Mouse (Mus musculus) neural tube, embryonic 13.5 days (tissue): Measurements from ENCODE around the gene Defb26. TPM values are rescaled to one million over a fixed set of nuclear protein-coding genes. Genes with fewer than 3 reads are reported as not detected.

Source experiments
- ATAC-seq: fragments of 200-750 bp; cut with Nextera tagmentation; 2 replicates; pipeline ENCODE4 v1.8.0; 2017; ENCODE audit warnings: low read depth, mild to moderate bottlenecking, moderate TSS enrichment, moderate library complexity
- H3K27ac ChIP-seq: fragments of 300-500 bp; sonication (generic); replicated peaks from 2 replicates; pipeline ENCODE4 v1.5.1; 2015; ENCODE audit warnings: moderate library complexity, mild to moderate bottlenecking, inconsistent platforms
- H3K27me3 ChIP-seq: fragments of 300-500 bp; sonication (generic); 2 replicates; pipeline ENCODE4 v1.6.1; 2015; ENCODE audit warnings: mild to moderate bottlenecking, inconsistent platforms
- H3K36me3 ChIP-seq: fragments of 300-500 bp; sonication (generic); 2 replicates; pipeline ENCODE4 v1.6.1; 2015; ENCODE audit warnings: mild to moderate bottlenecking, inconsistent platforms
- H3K4me1 ChIP-seq: fragments of 300-500 bp; sonication (generic); replicated peaks from 2 replicates; pipeline ENCODE4 v1.6.1; 2015; ENCODE audit warnings: inconsistent platforms
- H3K4me2 ChIP-seq: fragments of 300-500 bp; sonication (generic); 2 replicates; pipeline ENCODE4 v1.6.1; 2015; ENCODE audit warnings: inconsistent platforms, mild to moderate bottlenecking, moderate library complexity
- H3K4me3 ChIP-seq: fragments of 300-500 bp; sonication (generic); 2 replicates; pipeline ENCODE4 v1.5.1; 2015; ENCODE audit warnings: mild to moderate bottlenecking, inconsistent platforms
- H3K9ac ChIP-seq: fragments of 300-500 bp; sonication (generic); 2 replicates; pipeline ENCODE4 v1.6.1; 2015; ENCODE audit warnings: moderate library complexity, mild to moderate bottlenecking, inconsistent platforms
- H3K9me3 ChIP-seq: fragments of 300-500 bp; sonication (generic); 2 replicates; pipeline ENCODE4 v1.6.1; 2016; ENCODE audit warnings: inconsistent platforms
- WGBS: fragments of 180-500 bp; shearing (Covaris S2); methylation state at CpG from one replicate; pipeline ENCODE4 v1.1.7; 2015; 5-methylcytosine and 5-hydroxymethylcytosine counted together
- polyA plus RNA-seq: library from polyadenylated mRNA; unstranded; fragments of >200 nt; fragmentation: Nextera tagmentation; extraction: Ambion mirVana; gene quantifications from 2 replicates; pipeline ENCODE4 v1.2.1, GENCODE M21; 2015

Defb26 gene
- polyA plus RNA-seq, 1 experiment from 2014 or later: not detected

DNA sequence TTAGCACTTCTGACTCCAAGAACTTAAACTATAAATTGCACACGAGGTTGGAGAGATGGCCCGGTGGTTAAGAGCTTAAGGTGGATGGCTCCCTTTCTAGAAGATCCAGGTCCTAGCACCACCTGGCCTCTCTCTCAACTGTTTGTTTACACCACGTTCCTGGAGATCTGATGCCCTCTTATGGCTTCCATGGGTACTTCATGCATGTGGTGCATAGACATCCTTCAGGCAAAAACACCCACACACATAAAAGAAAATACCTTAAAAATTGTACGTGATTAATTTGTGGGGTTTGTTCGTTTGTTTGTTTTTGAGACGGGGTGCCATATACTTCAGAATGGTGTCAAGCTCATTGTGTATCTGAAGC lies 10.6 kb downstream of the Defb26 start:
- no peaks in the 10 kb centered on the region for H3K36me3 ChIP-seq
- no peaks in the 10 kb centered on the region for H3K27me3 ChIP-seq
- ATAC-seq: no peak
- H3K9me3 ChIP-seq: no peaks in the 10 kb centered on the region
- H3K4me1 ChIP-seq: no peaks in the 10 kb centered on the region
- no peak overlapping the region for H3K4me3 ChIP-seq
- H3K4me2 ChIP-seq: no peak overlapping the region
- 81% methylated on average over 6 of the region's 6 CpGs for WGBS
- no peak overlapping the region for H3K9ac ChIP-seq
- H3K27ac ChIP-seq: no peak overlapping the region

DNA sequence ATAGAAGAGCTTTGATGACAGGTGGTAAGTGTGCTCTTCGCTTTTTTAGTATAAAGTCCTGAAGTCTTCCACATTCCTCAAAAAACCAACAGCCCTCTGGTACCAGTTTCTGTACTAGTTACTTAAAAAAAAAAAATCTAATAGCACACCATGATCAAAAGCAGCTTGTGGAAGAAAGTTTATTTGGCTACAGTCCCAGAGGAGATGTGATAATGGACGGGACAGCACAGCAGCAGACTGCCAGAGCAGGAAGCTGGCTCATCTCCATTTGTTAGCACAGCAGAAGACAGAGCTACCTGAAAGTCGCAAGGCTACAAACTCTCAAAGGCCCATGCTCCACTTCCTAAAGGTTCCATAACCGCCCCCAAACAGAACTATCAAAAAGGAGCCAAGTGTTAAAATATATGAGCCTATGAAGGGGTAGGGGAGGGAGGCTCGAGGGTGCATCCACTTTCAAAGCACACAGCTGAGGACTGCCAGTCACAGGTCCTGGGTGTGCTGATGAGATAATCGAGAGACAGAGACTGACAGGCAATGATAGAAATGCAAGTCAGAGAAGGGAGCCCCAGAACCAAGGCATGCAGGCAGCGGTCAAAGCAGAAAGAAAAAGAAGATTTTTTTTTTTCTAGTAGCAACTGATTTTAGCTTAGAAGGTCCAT lies 11.2 kb downstream of the Defb26 start:
- H3K9me3 ChIP-seq: no peaks in the 10 kb centered on the region
- no peaks in the 10 kb centered on the region for H3K4me1 ChIP-seq
- H3K27me3 ChIP-seq: no peaks in the 10 kb centered on the region
- no peak for ATAC-seq
- no peak overlapping the region for H3K27ac ChIP-seq
- no peak overlapping the region for H3K4me2 ChIP-seq
- H3K36me3 ChIP-seq: no peaks in the 10 kb centered on the region
- 79% methylated on average over 7 of the region's 7 CpGs for WGBS
- H3K9ac ChIP-seq: no peak overlapping the region
- no peak overlapping the region for H3K4me3 ChIP-seq

DNA sequence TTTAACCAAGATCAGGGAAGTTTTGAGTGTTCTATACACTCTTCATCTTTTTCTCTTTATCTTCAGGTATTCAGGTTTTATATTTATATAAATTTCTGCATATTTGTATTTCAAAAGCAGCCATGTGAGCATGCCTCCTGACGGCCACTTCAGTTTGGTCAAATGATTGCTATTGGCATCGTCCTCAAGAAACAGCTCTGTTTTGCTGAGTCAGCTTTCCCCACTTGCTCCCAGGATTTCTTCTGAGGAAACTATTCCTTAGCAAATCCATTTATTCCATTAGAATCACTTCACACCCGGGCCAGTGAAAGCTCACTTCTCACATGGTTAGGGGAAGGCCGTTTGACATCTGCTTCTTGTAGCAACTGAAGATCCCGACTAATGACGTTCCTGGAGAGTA lies 13.5 kb downstream of the Defb26 start:
- H3K27ac ChIP-seq: no peak overlapping the region
- H3K36me3 ChIP-seq: no peaks in the 10 kb centered on the region
- no peaks in the 10 kb centered on the region for H3K9me3 ChIP-seq
- no peak overlapping the region for H3K4me2 ChIP-seq
- H3K9ac ChIP-seq: no peak overlapping the region
- H3K27me3 ChIP-seq: no peaks in the 10 kb centered on the region
- 84% methylated on average over 6 of the region's 6 CpGs for WGBS
- no peaks in the 10 kb centered on the region for H3K4me1 ChIP-seq
- H3K4me3 ChIP-seq: no peak overlapping the region
- no peak for ATAC-seq

DNA sequence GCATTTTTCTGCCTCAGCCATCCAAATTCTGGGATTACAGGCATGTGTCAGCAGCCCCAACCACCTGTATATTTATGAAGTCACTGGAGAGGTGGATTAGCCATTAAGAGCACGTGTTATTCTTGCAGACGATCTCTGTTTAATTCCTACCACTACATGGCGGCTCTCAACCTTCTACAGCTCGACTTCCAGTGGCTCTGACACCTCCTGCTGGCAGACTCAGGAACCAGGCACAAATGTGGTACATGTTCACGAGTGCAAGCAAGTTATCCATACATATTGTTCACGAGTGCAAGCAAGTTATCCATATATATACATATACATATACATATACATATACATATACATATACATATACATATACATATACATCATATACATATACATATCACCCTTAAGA lies 18.3 kb downstream of the Defb26 start:
- WGBS: 76% methylated on average over 6 of the region's 6 CpGs
- no peak for ATAC-seq
- H3K4me3 ChIP-seq: no peak overlapping the region
- no peak overlapping the region for H3K27ac ChIP-seq
- no peaks in the 10 kb centered on the region for H3K27me3 ChIP-seq
- no peaks in the 10 kb centered on the region for H3K9me3 ChIP-seq
- no peak overlapping the region for H3K4me2 ChIP-seq
- H3K36me3 ChIP-seq: no peaks in the 10 kb centered on the region
- H3K9ac ChIP-seq: no peak overlapping the region
- H3K4me1 ChIP-seq: no peaks in the 10 kb centered on the region

DNA sequence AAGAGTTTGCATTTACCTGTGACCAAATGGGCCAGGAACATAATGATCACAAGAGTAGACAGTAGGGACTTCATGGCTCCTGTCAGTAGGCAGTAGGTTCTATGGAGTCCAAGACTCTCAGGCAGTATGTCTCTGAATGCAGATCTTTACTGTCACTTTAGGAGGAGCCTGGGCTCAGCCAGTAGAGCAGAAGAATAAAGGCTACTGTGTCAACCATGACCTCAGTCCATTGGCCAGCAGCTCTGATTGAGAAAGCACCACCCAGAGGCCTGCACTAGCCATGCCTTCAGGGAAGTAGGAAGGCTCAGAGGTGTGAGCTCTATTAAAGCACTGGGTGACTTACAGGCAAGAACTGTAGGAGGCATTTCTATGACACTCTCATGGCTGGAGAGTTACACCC lies 21.5 kb downstream of the Defb26 start, which contains the start of gene Defb22:
TSS of gene Defb22 (minus strand) at position 101 of the 400 bp plus-strand sequence.
- no peak for ATAC-seq
- Histone ChIP-seq H3K4me1 (no peaks in the 10 kb centered on the region), H3K36me3 (no peaks in the 10 kb centered on the region), H3K9me3 (no peaks in the 10 kb centered on the region), H3K27me3 (no peaks in the 10 kb centered on the region), H3K27ac (no peak within 1 kb of the TSS), H3K9ac (no peak within 1 kb of the TSS), H3K4me3 (no peak within 1 kb of the TSS), H3K4me2 (no peak within 1 kb of the TSS)

DNA sequence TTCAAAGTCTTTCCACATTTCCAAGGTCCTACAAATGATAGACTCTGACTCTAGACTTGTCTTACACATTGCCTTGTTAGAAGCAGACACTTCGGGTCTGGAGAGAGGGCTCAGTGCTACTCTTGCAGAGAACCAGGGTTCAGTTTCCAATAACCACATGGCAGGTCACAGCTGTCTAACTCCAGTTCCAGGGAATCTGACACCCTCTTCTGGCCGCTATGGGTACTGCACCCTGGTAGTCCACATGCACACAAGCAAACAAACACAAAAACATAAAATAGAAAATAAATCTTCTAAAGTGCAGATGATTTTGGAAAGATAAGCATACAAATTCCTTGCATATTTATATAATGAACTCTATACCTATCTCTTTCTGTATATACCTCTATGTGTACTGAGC lies 24.5 kb downstream of the Defb26 start:
- 75% methylated on average over 2 of the region's 2 CpGs for WGBS
- Histone ChIP-seq H3K27ac (no peak overlapping the region), H3K36me3 (no peaks in the 10 kb centered on the region), H3K4me1 (no peaks in the 10 kb centered on the region), H3K4me3 (no peak overlapping the region), H3K9ac (no peak overlapping the region), H3K4me2 (no peak overlapping the region), H3K27me3 (no peaks in the 10 kb centered on the region), H3K9me3 (no peaks in the 10 kb centered on the region)
- no peak for ATAC-seq

DNA sequence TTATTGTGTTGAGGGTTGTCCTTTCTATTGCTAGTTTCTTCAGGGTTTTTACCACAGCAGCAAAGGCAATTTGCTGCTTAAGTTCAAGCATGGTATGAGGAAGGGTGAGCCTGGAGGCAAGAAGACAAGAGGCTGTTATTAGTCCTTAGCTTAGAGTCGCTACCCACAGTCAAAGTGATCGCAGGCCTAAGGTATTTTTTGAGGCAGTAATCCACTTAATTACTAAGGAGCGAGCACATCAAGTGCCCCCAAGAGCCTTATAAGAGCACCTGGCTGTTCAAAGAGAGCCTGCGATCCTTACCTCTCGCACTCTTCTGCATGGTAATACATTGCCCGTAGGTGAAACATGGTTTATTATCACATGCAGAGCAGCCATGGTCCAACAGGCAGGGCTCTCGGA lies 29.8 kb downstream of the Defb26 start:
- H3K27me3 ChIP-seq: no peaks in the 10 kb centered on the region
- no peak overlapping the region for H3K4me3 ChIP-seq
- no peaks in the 10 kb centered on the region for H3K4me1 ChIP-seq
- H3K4me2 ChIP-seq: no peak overlapping the region
- WGBS: 89% methylated on average over 7 of the region's 7 CpGs
- no peak overlapping the region for H3K9ac ChIP-seq
- no peak for ATAC-seq
- no peaks in the 10 kb centered on the region for H3K36me3 ChIP-seq
- H3K27ac ChIP-seq: no peak overlapping the region
- H3K9me3 ChIP-seq: 0 out of 2 replicates have a peak, but pooled peaks cover 2% of the 10 kb centered on the region

DNA sequence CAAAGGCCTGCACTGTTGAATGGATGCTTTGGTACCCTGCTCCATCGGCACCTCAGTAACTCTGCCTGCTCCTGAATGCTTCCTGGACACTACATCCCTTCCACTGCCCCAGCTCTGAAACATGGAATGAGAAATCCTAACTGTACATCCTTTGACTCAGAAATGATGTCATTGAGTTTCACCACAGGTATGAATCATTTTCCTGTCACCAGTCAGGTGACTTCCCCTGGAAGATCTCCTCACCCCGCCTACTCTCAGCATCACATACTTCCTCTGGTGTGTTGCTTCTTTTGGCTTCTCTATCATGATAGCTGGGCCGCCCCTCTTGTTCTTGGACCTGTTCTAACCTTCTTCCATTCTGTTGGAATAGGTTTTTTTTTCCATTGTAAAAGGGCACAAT lies 30.6 kb downstream of the Defb26 start:
- Histone ChIP-seq H3K4me3 (no peak overlapping the region), H3K9ac (no peak overlapping the region), H3K4me1 (no peaks in the 10 kb centered on the region), H3K27ac (no peak overlapping the region), H3K27me3 (no peaks in the 10 kb centered on the region), H3K4me2 (no peak overlapping the region), H3K36me3 (no peaks in the 10 kb centered on the region), H3K9me3 (0 out of 2 replicates have a peak, but pooled peaks cover 2% of the 10 kb centered on the region)
- WGBS: 92% methylated on average over 3 of the region's 3 CpGs
- no peak for ATAC-seq

DNA sequence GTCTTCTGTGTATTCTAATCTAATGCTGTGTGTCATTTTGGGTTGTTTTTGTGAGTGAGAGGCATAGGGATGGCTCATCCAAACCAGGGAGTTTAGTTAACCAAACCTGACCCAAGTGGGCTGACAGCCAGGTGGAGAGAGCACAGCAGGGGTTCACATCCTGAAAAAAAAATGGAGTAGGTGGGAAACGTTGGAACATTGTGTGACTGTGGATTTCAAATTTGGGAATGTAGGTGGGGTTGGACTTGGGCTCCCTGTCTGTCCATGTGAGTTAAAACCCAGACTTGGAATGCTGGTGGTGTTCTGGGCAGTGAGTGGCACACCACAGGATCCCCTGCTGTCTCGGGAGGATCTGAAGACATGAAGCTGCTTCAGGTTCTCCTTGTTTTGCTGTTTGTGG lies 34.7 kb downstream of the Defb26 start, which contains the start of gene Defb20:
TSS of gene Defb20 (plus strand) at position 301 of the 400 bp plus-strand sequence.
- no peaks in the 10 kb centered on the region for H3K36me3 ChIP-seq
- ATAC-seq: no peak
- 66% methylated on average over 2 of the region's 2 CpGs for WGBS
- H3K4me1 ChIP-seq: no peaks in the 10 kb centered on the region
- H3K4me2 ChIP-seq: no peak within 1 kb of the TSS
- H3K27me3 ChIP-seq: no peaks in the 10 kb centered on the region
- H3K27ac ChIP-seq: no peak within 1 kb of the TSS
- 0 out of 2 replicates have a peak, but pooled peaks cover 2% of the 10 kb centered on the region for H3K9me3 ChIP-seq
- H3K9ac ChIP-seq: no peak within 1 kb of the TSS
- H3K4me3 ChIP-seq: no peak within 1 kb of the TSS

DNA sequence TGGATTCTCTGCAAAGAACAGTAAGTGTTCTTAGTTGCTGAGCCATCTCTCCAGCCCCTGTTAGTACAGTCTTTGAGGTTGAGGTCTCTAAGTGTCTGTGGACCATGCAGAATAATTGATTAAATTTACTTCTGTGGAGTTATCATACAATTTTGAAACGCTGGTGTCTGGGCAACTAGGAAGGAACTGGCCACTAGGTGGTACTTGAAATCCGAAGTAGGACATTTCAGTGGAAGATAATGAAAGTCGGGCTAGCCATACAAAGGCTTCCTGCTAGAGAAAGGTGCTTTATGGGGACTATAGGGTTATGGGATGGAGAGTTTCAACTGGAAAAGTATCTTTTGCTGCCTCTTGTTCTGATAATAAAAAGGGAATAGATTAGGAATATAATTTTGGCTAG lies 39.1 kb downstream of the Defb26 start:
- WGBS: 31% methylated on average over 3 of the region's 3 CpGs
- H3K36me3 ChIP-seq: no peaks in the 10 kb centered on the region
- no peak overlapping the region for H3K27ac ChIP-seq
- H3K9me3 ChIP-seq: no peaks in the 10 kb centered on the region
- no peaks in the 10 kb centered on the region for H3K27me3 ChIP-seq
- ATAC-seq: no peak
- H3K4me3 ChIP-seq: no peak overlapping the region
- no peak overlapping the region for H3K9ac ChIP-seq
- no peaks in the 10 kb centered on the region for H3K4me1 ChIP-seq
- no peak overlapping the region for H3K4me2 ChIP-seq

DNA sequence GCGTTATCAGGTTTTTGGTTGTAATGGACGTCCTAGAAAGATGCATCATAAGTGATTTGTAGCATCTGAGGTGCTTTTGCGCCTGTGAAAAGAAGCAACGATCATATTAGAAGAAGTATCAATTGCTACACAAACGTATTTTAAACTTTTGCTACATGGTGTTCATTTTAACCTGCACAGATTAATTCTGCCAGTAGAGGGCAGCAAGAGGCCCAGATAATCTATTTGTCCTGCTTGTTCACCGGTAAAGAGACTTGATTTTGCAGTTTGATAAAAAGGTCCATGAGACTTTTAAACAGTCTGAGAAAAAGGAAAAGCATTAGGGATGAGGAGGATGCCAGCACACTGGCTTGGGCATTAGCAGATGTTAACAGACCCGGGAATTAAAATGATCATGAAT lies 40.5 kb downstream of the Defb26 start:
- Histone ChIP-seq H3K4me3 (no peak overlapping the region), H3K27me3 (no peaks in the 10 kb centered on the region), H3K27ac (no peak overlapping the region), H3K4me2 (no peak overlapping the region), H3K9ac (no peak overlapping the region), H3K36me3 (no peaks in the 10 kb centered on the region), H3K4me1 (no peaks in the 10 kb centered on the region), H3K9me3 (no peaks in the 10 kb centered on the region)
- WGBS: 37% methylated on average over 7 of the region's 7 CpGs
- ATAC-seq: no peak

DNA sequence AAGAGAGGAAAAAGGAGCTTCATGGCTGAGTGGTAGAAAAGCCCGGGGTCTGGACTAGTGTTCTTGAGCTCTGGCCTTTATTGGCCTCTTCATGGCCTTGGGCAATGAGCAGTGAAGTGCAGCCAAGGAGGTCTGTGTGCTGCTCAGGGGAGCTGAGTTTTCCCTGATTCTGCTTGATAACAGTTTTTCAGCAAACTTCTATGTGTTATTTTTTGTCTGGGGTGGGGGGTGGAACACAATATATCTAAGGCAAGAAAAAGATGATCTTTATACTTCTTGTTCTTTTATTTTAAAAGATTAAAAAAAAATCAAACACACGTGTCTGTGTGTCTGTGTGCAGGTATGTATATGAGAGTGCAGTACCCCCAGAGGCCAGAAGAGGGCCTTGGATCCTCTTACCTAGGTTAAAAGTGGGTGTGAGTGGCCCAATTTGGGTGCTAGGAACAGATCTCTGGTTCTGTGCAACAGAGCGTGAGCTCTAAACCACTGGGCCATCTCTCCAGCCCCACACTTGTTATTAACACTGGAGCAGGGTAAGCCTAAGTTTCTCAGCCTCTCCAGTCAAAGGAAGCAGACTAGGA lies 46.8 kb downstream of the Defb26 start, which contains the start of gene Defb23:
TSS of gene Defb23 (minus strand) at position 51 of the 581 bp plus-strand sequence.
- 91% methylated on average over 3 of the region's 3 CpGs for WGBS
- no peaks in the 10 kb centered on the region for H3K27me3 ChIP-seq
- H3K9ac ChIP-seq: no peak within 1 kb of the TSS
- H3K36me3 ChIP-seq: no peaks in the 10 kb centered on the region
- H3K4me1 ChIP-seq: no peaks in the 10 kb centered on the region
- no peak within 1 kb of the TSS for H3K27ac ChIP-seq
- no peak within 1 kb of the TSS for H3K4me2 ChIP-seq
- no peak for ATAC-seq
- no peak within 1 kb of the TSS for H3K4me3 ChIP-seq
- no peaks in the 10 kb centered on the region for H3K9me3 ChIP-seq

DNA sequence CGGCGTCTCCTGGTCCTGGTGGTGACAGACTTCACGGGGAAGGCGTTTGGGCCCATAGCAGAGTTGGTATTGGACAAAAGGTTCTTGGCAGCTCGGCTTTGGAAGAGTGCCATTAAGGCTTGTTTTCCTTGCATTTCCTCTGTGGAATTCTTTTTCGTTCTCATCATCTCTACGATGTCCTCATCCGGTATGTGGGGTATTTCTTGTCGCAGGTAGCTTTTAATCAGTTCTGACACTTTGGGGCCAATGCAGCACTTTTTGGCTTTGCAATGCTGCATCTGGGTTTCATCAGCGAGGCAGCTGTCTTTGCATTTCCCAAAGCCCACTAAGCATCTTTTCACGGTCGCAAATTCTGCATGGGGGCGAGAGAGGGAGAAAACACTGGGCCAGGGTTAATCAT lies 52.3 kb downstream of the Defb26 start:
- Histone ChIP-seq H3K4me1 (no peaks in the 10 kb centered on the region), H3K4me3 (no peak overlapping the region), H3K9me3 (no peaks in the 10 kb centered on the region), H3K9ac (no peak overlapping the region), H3K36me3 (no peaks in the 10 kb centered on the region), H3K27me3 (no peaks in the 10 kb centered on the region), H3K27ac (no peak overlapping the region), H3K4me2 (no peak overlapping the region)
- 57% methylated on average over 13 of the region's 13 CpGs for WGBS
- no peak for ATAC-seq
